Mouse (Mus musculus): ENCODE data around the gene Cldn4.

DNA sequence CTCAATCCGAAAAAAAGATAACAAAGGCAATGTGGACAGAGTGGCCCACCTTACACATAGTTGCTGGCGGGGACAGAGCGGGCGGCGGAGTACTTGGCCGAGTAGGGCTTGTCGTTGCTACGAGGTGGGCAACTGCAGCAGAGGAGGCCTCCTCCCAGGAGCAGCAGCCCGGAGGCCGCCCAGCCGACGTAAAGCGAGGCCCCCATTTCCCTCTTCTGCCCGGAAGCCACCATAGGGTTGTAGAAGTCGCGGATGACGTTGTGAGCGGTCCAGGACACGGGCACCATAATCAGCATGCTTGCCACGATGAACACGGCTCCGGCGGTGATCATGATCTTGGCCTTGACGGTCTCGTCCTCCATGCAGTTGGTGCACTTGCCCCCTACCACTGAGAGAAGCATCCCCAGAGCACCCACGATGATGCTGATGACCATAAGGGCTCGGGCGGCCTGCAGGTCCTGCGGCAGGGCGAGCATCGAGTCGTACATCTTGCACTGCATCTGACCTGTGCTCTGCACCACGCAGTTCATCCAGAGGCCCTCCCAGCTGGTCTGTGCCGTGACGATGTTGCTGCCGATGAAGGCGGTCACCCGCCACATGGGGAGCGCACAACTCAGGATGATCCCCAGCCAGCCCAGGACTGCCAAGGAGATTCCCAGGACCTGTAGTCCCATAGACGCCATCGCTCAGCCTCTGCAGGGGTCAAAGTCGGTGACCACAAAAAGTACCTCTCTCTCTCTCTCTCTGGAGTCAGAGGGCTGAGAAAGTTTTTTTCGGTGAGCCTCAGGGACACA, 474 bp downstream of the Cldn4 start:
- TF ChIP-seq MAFK (IDR thresholded peaks at IDR 0.05; ENCODE audit: insufficient read depth, low read depth, low read length) = no peak
- no peak for TF ChIP-seq HCFC1 (IDR thresholded peaks at IDR 0.05; ENCODE audit: borderline replicate concordance, insufficient read depth, low read length)
- TF ChIP-seq ZC3H11A (IDR thresholded peaks at IDR 0.05; ENCODE audit: borderline replicate concordance, low read depth, low read length) = no peak
- TF ChIP-seq CHD2 (IDR thresholded peaks at IDR 0.05; ENCODE audit: low read depth, low read length) = no peak

All from ES-E14 (cell line).